Mouse (Mus musculus) kidney, postnatal 36 days (tissue): ENCODE results near the gene Ptpn3.

Experiments used
- DNase-seq, 2 experiments: peaks; one replicate each; pipeline ENCODE4 v3.0.0; 2021 to 2022; ENCODE audit warnings: mixed read lengths in 2 of 2

Ptpn3 gene

DNA sequence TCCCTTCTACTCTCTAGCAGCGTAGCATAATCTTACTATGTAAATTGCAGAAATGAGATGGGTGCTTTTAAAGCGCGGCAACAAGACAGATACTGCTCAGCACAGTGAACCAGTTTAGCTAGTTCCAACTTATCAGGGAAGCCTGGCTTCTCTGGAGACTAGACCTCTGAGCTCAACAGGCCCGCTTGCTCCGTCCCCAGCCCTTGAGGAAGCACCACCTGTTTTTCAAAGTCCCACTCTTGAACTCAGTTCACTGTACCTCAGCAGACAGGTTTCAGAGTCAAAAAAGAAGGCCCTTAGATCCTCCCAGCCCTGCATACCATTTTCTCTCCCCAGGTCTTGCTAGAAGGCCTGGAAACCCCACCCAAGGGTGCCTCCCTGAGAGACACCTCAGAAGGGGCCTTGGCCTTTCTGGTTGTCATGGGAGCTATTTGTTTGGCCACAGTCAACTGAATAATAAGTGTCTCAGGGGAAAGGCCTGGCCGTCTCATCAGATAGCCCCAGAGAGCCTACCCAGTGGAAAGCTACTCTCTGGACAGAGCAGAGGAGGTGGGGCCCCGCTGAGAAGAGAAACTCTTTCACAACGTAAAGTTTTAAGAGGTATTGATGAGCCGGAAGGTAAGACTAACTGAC, 136.9 kb downstream of the Ptpn3 start:
- DNase-seq: no peak

DNA sequence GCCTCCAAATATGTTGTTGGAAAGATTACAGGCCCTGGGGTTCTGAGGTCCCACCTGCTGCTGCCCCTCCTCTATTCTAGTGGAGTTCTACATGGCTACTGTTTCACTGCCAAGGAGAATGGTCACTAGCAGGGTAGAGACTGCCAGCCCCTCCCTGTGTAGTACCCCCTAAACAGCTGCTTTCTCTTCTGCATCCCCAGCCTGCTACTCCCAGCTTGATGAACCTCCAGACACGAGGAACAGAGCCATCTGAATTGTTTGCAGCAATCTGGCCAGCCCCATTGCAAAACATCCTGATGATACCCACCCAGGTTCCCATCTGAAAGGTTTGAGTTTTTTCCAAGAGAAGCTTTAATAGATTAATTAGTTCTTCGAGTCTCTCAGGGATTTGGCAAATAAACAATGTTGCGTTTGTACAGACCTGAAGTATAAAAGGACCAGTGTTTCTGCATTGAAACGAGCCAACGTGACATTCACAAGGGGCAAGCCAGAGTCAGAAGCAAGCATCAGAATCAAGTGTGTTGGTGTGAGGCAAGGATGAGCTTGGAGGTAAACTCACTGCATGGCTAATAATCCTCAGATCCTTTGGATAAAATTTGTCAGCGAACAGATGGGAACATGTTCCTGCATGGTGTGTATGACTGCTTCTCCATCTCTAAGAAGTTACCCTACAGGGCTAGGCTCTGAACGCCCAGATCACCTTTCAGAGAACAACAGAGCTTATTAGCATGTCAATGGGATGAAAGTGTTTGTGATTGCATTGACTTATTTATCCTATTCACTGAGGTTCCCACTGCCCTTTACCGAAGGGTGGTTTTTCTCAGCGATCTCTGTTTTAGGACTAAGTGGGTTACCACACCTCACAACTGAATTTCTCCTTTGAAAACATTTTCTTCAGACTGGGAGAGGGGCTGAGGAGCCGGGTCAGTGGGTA, 138.6 kb downstream of the Ptpn3 start:
- no peak for DNase-seq

DNA sequence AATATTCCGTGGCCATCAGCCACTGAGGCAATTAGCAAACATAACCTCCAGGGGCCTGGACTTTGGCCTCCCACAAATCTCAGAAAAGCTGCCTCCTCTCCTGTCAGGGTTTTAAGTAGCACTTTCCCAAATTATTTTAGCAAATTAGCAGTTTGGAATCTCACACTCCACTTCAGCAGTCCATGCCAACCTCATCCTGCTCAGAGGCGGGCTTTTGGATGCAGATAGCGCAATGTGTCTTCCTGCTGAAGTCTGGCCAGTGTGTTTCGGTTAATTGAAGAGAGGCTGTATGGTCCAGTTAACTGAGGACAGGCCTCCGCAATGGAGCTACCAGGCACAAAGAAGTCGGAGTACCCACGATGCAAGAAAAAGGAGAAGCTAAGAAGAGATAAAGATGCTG, 141.1 kb downstream of the Ptpn3 start:
- peak in 1 of 2 experiments; percentile 15 for DNase-seq

DNA sequence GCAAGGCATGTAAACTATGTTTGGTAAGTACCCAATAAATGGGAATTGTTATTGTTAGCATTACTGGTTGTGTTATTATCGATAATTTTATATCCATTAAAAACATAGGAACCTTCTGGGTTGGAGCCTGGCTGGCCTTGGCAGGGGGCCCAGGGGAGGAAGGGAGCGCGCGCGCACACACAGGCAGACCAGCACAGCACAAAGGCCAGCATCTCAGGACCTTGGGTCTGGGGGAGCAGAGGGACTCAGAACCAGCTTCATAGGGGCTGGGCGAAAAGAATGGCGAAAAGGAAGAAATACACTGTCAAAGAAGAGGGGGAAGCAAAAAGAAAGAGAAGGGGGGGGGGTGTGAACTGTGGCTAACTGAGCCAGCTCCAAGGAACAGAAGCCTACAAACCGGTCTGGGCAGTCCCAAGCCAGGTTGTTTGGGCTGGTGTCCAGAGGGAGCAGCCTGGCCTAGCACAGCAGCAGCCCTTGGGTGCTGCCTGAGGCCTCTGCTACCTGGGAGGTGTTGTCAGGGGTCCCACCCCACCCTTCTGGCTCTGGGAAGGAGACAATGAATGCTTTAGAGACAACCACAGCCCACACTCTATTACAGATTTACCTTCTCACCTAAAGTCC, 145.0 kb downstream of the Ptpn3 start:
- peak; percentile 65 to 73 for DNase-seq

DNA sequence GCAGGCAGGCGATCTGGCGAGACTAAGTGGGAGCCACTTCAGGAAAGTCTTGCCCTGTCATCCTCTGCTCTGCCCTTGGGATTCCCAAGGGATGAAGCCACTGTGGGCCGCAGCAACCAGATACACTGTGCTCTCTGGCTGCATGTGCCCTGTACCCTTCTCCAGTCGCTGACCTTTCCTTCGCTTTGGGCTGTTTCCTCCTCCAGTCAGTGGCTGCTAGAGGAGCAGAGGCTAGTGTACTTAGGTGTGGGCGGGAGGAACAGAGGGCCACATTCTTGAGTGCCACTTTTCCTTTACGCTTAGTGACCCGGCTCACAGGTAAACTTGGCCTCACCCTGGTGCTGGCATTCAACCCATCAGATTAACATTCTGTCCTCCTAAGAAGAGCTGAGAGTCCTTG, 147.8 kb downstream of the Ptpn3 start:
- peak; percentile 49 to 65 for DNase-seq

DNA sequence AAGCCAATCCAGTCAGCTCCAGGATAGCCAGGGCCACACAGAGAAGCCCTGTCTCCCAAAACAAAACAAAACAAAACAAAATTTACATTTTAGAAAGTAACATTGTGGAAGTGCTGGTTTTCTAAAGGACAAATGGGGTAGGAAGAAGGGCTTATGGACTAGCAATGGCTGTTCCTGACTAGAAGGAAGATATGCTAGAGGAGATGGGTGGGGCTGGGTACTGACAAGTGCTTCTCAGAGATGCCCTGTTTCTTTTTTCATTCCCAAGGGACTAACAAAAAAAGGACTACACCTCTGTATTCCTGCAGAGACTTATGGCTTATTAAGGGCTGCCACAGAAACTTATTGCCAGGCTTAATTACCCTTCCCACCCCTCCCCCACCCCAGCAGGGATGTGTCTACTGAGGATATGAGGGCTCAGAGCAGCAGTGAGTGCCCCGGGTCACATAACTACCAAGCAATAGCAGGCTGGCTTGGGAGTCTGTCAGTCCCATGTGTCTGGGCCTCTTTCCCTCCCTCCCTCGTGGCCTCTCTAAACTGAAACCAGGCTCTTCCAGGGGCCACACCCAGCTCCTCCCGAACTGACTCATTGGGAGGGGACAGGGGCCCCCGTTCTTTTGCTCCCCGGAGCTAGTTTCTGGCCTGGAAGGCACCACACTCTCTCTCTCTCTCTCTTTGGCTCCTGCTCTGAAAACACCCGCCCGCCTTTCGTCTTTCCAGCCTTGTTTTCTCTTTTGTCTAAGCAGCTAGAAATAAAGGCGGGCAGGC, 148.4 kb downstream of the Ptpn3 start:
- no peak for DNase-seq

DNA sequence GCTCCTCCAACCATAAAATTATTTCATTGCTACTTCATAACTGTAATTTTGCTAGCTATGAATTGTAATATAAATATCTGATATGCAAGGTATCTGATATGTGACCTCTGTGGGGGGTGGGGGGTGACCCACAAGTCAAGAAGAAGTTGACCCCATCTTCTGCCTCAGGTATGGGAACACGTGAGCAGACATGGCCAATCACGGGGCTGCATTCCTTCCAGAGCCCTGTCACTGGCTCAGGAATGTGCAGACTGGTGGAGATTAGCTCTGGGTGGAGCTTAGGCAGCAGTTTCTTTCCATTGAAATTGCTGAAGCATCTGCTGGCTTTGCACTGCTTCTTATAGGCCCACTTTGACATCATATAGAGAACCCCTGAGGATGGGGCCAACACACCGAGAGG, 153.5 kb downstream of the Ptpn3 start:
- DNase-seq: no peak

DNA sequence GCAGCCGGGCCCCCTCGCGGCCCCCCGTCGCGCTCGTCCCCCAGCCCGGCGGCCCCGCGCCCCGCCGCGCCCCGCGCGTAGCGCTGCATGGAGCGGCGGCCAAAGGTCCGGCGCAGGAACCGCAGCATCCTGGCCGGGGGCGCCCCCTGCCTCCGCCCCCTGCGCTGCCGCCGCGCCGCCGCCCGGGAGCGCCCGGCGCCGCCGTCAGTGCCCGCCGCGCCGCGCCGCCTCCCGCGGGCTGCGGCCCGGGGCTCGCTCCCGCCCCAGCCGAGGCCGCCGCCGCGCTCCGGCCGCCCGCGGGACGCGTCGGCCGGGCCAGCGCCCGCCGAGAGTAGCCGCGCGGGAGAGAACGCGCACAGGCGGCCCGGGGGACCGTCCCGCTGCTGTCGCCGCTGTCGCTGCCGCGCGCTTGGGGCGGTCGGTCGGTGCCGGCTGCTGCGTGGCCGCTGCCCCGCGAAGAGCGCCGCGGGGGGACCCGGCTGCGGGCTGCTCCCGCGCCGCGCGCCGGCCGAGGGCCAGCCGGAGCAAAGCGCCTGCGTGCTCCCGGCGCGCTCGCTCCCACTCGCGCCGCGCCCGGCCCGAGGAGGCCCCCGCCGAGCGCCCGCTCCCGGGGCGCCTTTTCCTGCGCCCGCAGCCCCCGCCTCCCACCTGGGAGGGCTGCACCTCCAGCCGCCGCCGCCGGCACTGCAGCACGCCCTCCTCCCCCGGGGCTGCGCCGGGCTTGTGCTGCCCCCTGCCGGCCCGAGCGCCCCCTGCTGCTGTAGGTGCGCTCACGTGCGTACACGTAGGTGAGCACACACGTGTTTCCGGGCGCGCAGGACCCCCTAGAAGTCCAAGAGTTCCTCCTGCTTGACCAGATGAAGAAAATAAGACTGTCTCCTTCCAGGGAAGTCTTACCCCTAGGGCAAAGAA, 158.4 kb downstream of the Ptpn3 start, which contains the start of gene Epb41l4b:
Gene Epb41l4b, minus strand, starts transcription at position 412 of the 912 bp plus-strand sequence.
- peak; percentile 80 to 91 for DNase-seq

DNA sequence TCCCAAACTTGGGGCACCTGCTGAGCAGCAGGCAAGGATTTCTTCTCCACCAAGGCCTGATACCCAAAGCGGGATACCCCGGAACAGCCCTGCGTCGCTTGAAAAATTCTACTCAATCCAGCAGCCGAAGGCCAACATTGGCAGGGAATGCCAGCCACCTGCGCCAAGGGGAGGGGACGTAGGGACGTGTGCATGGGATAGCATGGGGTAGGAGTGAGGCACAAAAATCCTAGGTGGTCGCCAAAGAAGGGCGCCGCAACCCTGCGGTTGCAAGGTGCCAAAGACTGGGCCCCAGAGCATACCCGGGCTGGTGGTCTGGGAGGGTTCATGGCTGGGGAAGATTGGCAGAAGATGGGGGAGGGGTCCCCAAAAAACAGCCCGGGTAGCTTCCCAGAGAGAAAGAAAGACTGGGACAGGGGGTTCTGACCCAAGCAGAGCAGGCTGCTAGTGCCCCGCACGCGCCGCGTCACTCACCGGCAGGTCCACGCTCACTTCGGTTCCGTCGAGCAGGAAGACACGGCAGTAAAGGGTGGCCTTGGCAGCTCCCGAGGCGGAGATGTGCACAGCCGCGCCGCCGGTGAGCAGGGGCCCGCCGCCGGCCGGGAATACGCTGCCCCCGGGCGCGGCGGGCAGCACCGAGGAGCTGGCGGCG, 159.1 kb downstream of the Ptpn3 start:
- no peak for DNase-seq

DNA sequence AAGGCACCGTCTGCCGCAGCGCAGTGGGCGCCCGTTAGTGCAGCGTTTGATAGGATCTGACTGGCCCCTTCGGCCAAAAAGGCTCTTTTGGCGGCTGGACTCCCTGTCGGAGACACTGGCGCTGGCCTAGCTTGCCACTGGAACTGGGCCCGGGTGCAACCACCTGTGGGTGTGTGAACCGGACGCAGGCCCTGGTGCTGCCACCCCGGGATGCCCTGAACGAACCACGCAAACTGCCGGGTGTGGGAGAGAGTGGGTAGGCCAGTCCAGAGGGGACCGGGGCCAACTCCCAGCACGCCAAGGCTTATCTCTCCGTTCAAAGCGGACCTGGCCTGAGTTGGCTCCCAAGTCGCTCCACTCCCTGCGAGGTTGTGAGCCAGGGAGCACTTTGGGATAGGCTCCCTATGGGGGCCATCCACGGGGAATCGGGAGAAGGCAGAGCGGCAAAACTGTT, 159.7 kb downstream of the Ptpn3 start:
- DNase-seq: peak; percentile 19 to 50

DNA sequence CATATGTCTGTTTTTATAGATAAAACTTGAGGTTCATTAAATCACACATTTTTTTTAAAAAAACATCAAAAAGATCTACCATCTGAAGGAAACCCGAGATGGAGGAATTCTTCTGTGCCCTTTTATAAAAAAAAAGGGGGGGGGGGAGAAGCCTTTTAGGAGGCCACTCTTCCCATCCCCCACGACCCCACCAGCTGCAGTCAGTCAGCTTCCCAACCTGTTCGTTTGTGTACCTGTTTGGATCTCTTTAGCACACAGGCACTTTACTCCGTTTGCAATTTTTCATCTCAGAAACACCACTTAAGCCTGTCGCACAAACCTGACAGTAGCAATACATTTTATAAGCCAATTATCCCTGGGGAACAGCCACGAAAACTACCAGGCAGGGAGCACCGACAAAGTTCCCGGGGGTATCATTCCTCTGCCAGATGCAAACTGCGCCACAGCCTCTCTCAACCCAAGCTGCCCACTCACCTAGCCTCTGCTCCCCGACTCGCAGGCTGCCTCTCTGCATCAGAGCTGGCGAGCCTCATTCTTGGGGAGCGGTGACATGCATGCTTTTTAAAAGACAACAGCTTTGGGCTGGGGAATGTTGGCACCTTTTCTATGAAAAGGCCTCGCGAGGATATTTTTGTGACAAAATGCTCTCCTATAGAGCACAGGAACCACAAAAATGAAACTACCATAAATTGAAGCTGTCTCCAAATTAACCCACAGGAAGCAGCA, 160.5 kb downstream of the Ptpn3 start:
- DNase-seq: no peak
